In genomic region chr3:64876669-64877068, GRCm38 (mm10) we compare ENCODE assay signal across 26 mouse cellular contexts. TPM values are rescaled to one million over a fixed set of nuclear protein-coding genes. Genes with fewer than 3 reads are reported as not detected.
A peak's percentile ranks its signal among the peaks of the same experiment; 100 is the strongest.
DNase-seq lines count a peak whose midpoint lies in the region; ATAC-seq and TF ChIP-seq lines count a peak whose summit lies in the region.
"Had no signal": no experiment of that assay in that cellular context is flagged by ENCODE, and none has a peak within 500 bp of the region (broad histone marks: within the 10 kb centered on the region; RNA-seq: fewer than 3 reads in every experiment).

No protein-coding gene starts in this region.

- H3K9ac ChIP-seq in forebrain, postnatal 0 days: no peak overlapping the region
- no peak overlapping the region for H3K9ac ChIP-seq in forebrain, embryonic 13.5 days
- no peak overlapping the region for H3K9ac ChIP-seq in lung, embryonic 14.5 days
- H3K9ac ChIP-seq: hindbrain, embryonic 12.5 days; limb, embryonic 15.5 days; midbrain, embryonic 15.5 days had no signal

- H3K4me2 ChIP-seq in forebrain, postnatal 0 days (ENCODE audit: low read depth): no peak overlapping the region
- no peak overlapping the region for H3K4me2 ChIP-seq in forebrain, embryonic 13.5 days
- H3K4me2 ChIP-seq in lung, embryonic 14.5 days: no peak overlapping the region
- H3K4me2 ChIP-seq: hindbrain, embryonic 12.5 days; limb, embryonic 15.5 days; midbrain, embryonic 15.5 days had no signal

- no peak overlapping the region for H3K4me3 ChIP-seq in forebrain, postnatal 0 days (ENCODE audit: low read depth, low read length)
- no peak overlapping the region for H3K4me3 ChIP-seq in forebrain, embryonic 13.5 days
- no peak overlapping the region for H3K4me3 ChIP-seq in lung, embryonic 14.5 days (ENCODE audit: low read depth, low read length)
- H3K4me3 ChIP-seq: gastrocnemius, adult 2 months; heart, adult 2 months; hindbrain, embryonic 12.5 days; limb, embryonic 15.5 days; midbrain, embryonic 15.5 days had no signal

- H3K36me3 ChIP-seq in forebrain, postnatal 0 days (ENCODE audit: insufficient read depth): no peaks in the 10 kb centered on the region
- no peaks in the 10 kb centered on the region for H3K36me3 ChIP-seq in forebrain, embryonic 13.5 days (ENCODE audit: poor library complexity, severe bottlenecking)
- H3K36me3 ChIP-seq in lung, embryonic 14.5 days (ENCODE audit: insufficient read depth): no peaks in the 10 kb centered on the region
- H3K36me3 ChIP-seq: hindbrain, embryonic 12.5 days; limb, embryonic 15.5 days; midbrain, embryonic 15.5 days had no signal

- no peaks in the 10 kb centered on the region for H3K27me3 ChIP-seq in forebrain, postnatal 0 days (ENCODE audit: insufficient read depth, low read length)
- no peaks in the 10 kb centered on the region for H3K27me3 ChIP-seq in forebrain, embryonic 13.5 days
- no peaks in the 10 kb centered on the region for H3K27me3 ChIP-seq in lung, embryonic 14.5 days (ENCODE audit: insufficient read depth, low read length)
- H3K27me3 ChIP-seq: hindbrain, embryonic 12.5 days; limb, embryonic 15.5 days; midbrain, embryonic 15.5 days had no signal

- DNase-seq in forebrain, postnatal 0 days: peak; percentile 8
- DNase-seq in lung, embryonic 14.5 days: peak; percentile 5
- DNase-seq in lung, postnatal 10 days: no peak
- peak; percentile 7 for DNase-seq in ES-CJ7 (ENCODE audit: low read depth, low spot score)
- peak; percentile 4 for DNase-seq in retina, postnatal 1 day
- DNase-seq in heart, postnatal 36 days: no peak
- DNase-seq: cerebellum, postnatal 25 days; gastrocnemius, adult 2 months; heart, adult 2 months; kidney, adult 8-10 months; lung, adult 2 months; spleen, adult 18-20 months; thymus, postnatal 14 days had no signal

- intact Hi-C loops in heart, postnatal 36 days (cut with DNase I): no loop called here

- no peaks in the 10 kb centered on the region for H3K4me1 ChIP-seq in forebrain, postnatal 0 days (ENCODE audit: insufficient read depth)
- H3K4me1 ChIP-seq in forebrain, embryonic 13.5 days: no peaks in the 10 kb centered on the region
- no peaks in the 10 kb centered on the region for H3K4me1 ChIP-seq in lung, embryonic 14.5 days (ENCODE audit: insufficient read depth)
- H3K4me1 ChIP-seq: hindbrain, embryonic 12.5 days; limb, embryonic 15.5 days; midbrain, embryonic 15.5 days had no signal

- ATAC-seq in forebrain, postnatal 0 days: no peak
- ATAC-seq in forebrain, embryonic 13.5 days: no peak
- no peak for ATAC-seq in lung, embryonic 14.5 days (ENCODE audit: insufficient read depth)
- ATAC-seq: activated CD4-positive, CD25-positive, alpha-beta regulatory T cell, adult 4 months; forebrain, embryonic 16.5 days; midbrain, embryonic 15.5 days had no signal

- 46% methylated on average over 1 of the region's 1 CpGs for WGBS in forebrain, postnatal 0 days
- WGBS in forebrain, embryonic 13.5 days: 57% methylated on average over 1 of the region's 1 CpGs
- WGBS in lung, embryonic 14.5 days: 44% methylated on average over 1 of the region's 1 CpGs

- H3K9me3 ChIP-seq in forebrain, postnatal 0 days (ENCODE audit: low read length): no peaks in the 10 kb centered on the region
- H3K9me3 ChIP-seq in forebrain, embryonic 13.5 days (replicated peaks): no peaks in the 10 kb centered on the region
- no peaks in the 10 kb centered on the region for H3K9me3 ChIP-seq in lung, embryonic 14.5 days (ENCODE audit: low read depth, low read length)
- H3K9me3 ChIP-seq: hindbrain, embryonic 12.5 days; limb, embryonic 15.5 days; midbrain, embryonic 15.5 days had no signal

- peak; percentile 48 for TF ChIP-seq CTCF in forebrain, postnatal 0 days (IDR thresholded peaks at IDR 0.05; ENCODE audit: low read depth)
- 0 out of 2 replicates have a peak, but pooled peaks have one; percentile 8 for TF ChIP-seq CTCF in lung, embryonic 14.5 days (IDR thresholded peaks at IDR 0.05; ENCODE audit: low read depth)

- H3K27ac ChIP-seq in forebrain, postnatal 0 days (ENCODE audit: low read depth, low read length): no peak overlapping the region
- no peak overlapping the region for H3K27ac ChIP-seq in forebrain, embryonic 13.5 days
- no peak overlapping the region for H3K27ac ChIP-seq in lung, embryonic 14.5 days (ENCODE audit: low read depth)
- H3K27ac ChIP-seq: gastrocnemius, adult 2 months; heart, adult 2 months; hindbrain, embryonic 12.5 days; limb, embryonic 15.5 days; midbrain, embryonic 15.5 days had no signal

RNA-seq across cellular contexts. Expression of gene Vmn2r7, which starts 32.1 kb away (rescaled TPM):
- total RNA-seq in forebrain, postnatal 0 days (2014; rRNA removed): not detected in 2 replicates
- not detected in 2 replicates for polyA plus RNA-seq in forebrain, postnatal 0 days (2015; fragmentation: Nextera tagmentation; extraction: Ambion mirVana)
- polyA plus RNA-seq in forebrain, embryonic 13.5 days (2015; fragmentation: Nextera tagmentation; extraction: Ambion mirVana): not detected in 2 replicates
- not detected in 2 replicates for polyA plus RNA-seq in lung, embryonic 14.5 days (2014; fragmentation: Nextera tagmentation; extraction: Ambion mirVana)
- total RNA-seq in heart, postnatal 36 days (2021): not detected
- total RNA-seq: adrenal gland, postnatal 4 days; gastrocnemius, adult 2 months; heart, adult 2 months; left cerebral cortex, postnatal 10 days had no signal
- polyA plus RNA-seq: activated CD4-positive, CD25-positive, alpha-beta regulatory T cell, adult 4 months; C2C12; forebrain, embryonic 16.5 days; heart, adult 2 months; heart, embryonic 16.5 days; hindbrain, embryonic 12.5 days; large intestine, adult 2 months; limb, embryonic 15.5 days; lung, adult 2 months; midbrain, embryonic 15.5 days; neural tube, embryonic 11.5 days; stomach, embryonic 16.5 days had no signal

Comparison
In these comparisons a context has a peak if more than half of its experiments do, and no peak if none do; other contexts are left out.
1. DNase-seq: peak in forebrain, postnatal 0 days (single experiment), lung, embryonic 14.5 days (single experiment), ES-CJ7 (single experiment) and retina, postnatal 1 day (single experiment); none in lung, postnatal 10 days (single experiment) and heart, postnatal 36 days (0 of 2).